Mouse (Mus musculus): ENCODE results near the gene Stxbp3.

- TF ChIP-seq EP300 (IDR thresholded peaks at IDR 0.05; ENCODE audit: low read depth), result no peak
- no peak for TF ChIP-seq CTCF (IDR thresholded peaks at IDR 0.05; ENCODE audit: low read depth)
Measured at GRCm38 (mm10) chr3:108853266-108853665, 12.9 kb upstream of the Stxbp3 start.
